Mouse (Mus musculus) retina, postnatal 7 days (tissue): ENCODE measurements around the gene Hdhd3.

Experiments
- DNase-seq: peaks from one replicate; pipeline ENCODE4 v3.0.0-alpha.2; 2012; ENCODE audit warnings: low read depth, low spot score

Gene Hdhd3

GRCm38 (mm10) chr4:62503374-62503970 lies at the start of gene Hdhd3:
Hdhd3 (minus strand) TSS chr4:62503467.
- no peak for DNase-seq

GRCm38 (mm10) chr4:62551966-62552365 lies 48.7 kb upstream of the Hdhd3 start:
- no peak for DNase-seq

- DNase-seq: no peak
These were observed 41.5 kb upstream of the Hdhd3 start for GRCm38 (mm10) chr4:62544801-62545200.

GRCm38 (mm10) chr4:62543782-62544181 lies 40.5 kb upstream of the Hdhd3 start:
- DNase-seq: no peak

GRCm38 (mm10) chr4:62541802-62542201 lies 38.5 kb upstream of the Hdhd3 start:
- no peak for DNase-seq

- DNase-seq: no peak
These were observed 30.5 kb upstream of the Hdhd3 start for GRCm38 (mm10) chr4:62533729-62534128.

GRCm38 (mm10) chr4:62527655-62528054 lies 24.4 kb upstream of the Hdhd3 start:
- no peak for DNase-seq

GRCm38 (mm10) chr4:62526256-62526655 lies 23.0 kb upstream of the Hdhd3 start:
- no peak for DNase-seq

GRCm38 (mm10) chr4:62525489-62525811 lies 22.2 kb upstream of the Hdhd3 start:
- DNase-seq: no peak

- DNase-seq: peak; percentile 100
These were observed 21.6 kb upstream of the Hdhd3 start, which contains the start of the genes Pole3 and 4933430I17Rik for GRCm38 (mm10) chr4:62524651-62525488. Pole3 (minus strand) TSS chr4:62525068. 4933430I17Rik (plus strand) TSS chr4:62525369.

GRCm38 (mm10) chr4:62520892-62521400 lies 17.7 kb upstream of the Hdhd3 start:
- no peak for DNase-seq

GRCm38 (mm10) chr4:62519849-62520233 lies 16.6 kb upstream of the Hdhd3 start, which contains the start of gene Alad:
Alad (minus strand) TSS chr4:62519918.
- peak; percentile 76 for DNase-seq

GRCm38 (mm10) chr4:62519122-62519848 lies 16.0 kb upstream of the Hdhd3 start:
- DNase-seq: no peak

GRCm38 (mm10) chr4:62518416-62519121 lies 15.3 kb upstream of the Hdhd3 start:
- no peak for DNase-seq

- no peak for DNase-seq
These were observed 14.5 kb upstream of the Hdhd3 start for GRCm38 (mm10) chr4:62517538-62518415.

- no peak for DNase-seq
These were observed 13.8 kb upstream of the Hdhd3 start for GRCm38 (mm10) chr4:62517046-62517445.

- no peak for DNase-seq
These were observed 13.3 kb upstream of the Hdhd3 start for GRCm38 (mm10) chr4:62516579-62516978.

GRCm38 (mm10) chr4:62516079-62516478 lies 12.8 kb upstream of the Hdhd3 start:
- DNase-seq: no peak

GRCm38 (mm10) chr4:62515490-62515889 lies 12.2 kb upstream of the Hdhd3 start:
- no peak for DNase-seq

GRCm38 (mm10) chr4:62514995-62515394 lies 11.7 kb upstream of the Hdhd3 start:
- DNase-seq: no peak
